Comparison of ENCODE assay signal across 27 mouse cellular contexts in the genomic region with DNA sequence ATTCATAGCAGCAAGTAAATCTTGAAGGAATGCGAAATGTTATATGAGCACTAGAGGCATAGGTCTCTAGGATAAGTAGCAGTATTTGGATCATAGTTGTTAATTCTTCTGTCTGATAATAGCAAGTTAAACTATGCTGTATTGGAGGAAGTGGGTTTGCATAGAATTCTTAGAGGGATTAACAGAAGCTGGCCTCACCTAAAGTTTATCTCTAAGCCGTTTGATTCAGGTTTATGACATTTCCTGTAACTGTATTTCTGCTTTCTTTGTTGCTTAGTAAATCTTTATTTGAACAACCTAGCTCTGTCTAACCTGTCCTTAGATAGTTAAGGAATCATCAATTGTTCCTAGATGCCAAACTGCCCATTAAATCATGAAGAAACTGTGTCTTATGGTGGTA. TPM values are rescaled to one million over a fixed set of nuclear protein-coding genes. Genes with fewer than 3 reads are reported as not detected.
"Had no signal": no experiment of that assay in that cellular context is flagged by ENCODE, and none has a peak within 500 bp of the region (broad histone marks: within the 10 kb centered on the region; RNA-seq: fewer than 3 reads in every experiment).

No protein-coding gene starts in this region.

- H3K4me3 ChIP-seq: embryonic facial prominence, embryonic 10.5 days; embryonic facial prominence, embryonic 12.5 days; embryonic facial prominence, embryonic 13.5 days; embryonic facial prominence, embryonic 15.5 days; erythroblast, embryonic 14.5 days; forebrain, embryonic 10.5 days; forebrain, embryonic 12.5 days; forebrain, embryonic 13.5 days; forebrain, embryonic 15.5 days; gastrocnemius, adult 2 months; heart, adult 2 months; heart, embryonic 10.5 days had no signal

- H3K36me3 ChIP-seq: embryonic facial prominence, embryonic 10.5 days; embryonic facial prominence, embryonic 12.5 days; embryonic facial prominence, embryonic 13.5 days; embryonic facial prominence, embryonic 15.5 days; forebrain, embryonic 10.5 days; forebrain, embryonic 12.5 days; forebrain, embryonic 15.5 days; heart, embryonic 10.5 days had no signal

- H3K4me1 ChIP-seq: embryonic facial prominence, embryonic 15.5 days had no signal

- H3K27me3 ChIP-seq: embryonic facial prominence, embryonic 12.5 days; embryonic facial prominence, embryonic 13.5 days; embryonic facial prominence, embryonic 15.5 days; forebrain, embryonic 12.5 days; forebrain, embryonic 13.5 days; forebrain, embryonic 15.5 days had no signal

- DNase-seq: cerebellum, adult 9-11 months; cerebellum, postnatal 10 days; cerebellum, postnatal 14 days; cerebellum, postnatal 25 days; cerebellum, postnatal 36 days; embryo, embryonic 11 days; forebrain, postnatal 0 days; gastrocnemius, adult 2 months; gastrocnemius, postnatal 10 days; gastrocnemius, postnatal 14 days; gastrocnemius, postnatal 25 days; gastrocnemius, postnatal 36 days; heart, adult 11 months; heart, adult 18-20 months; heart, adult 2 months had no signal

- H3K27ac ChIP-seq: embryonic facial prominence, embryonic 10.5 days; embryonic facial prominence, embryonic 12.5 days; embryonic facial prominence, embryonic 13.5 days; embryonic facial prominence, embryonic 15.5 days; forebrain, embryonic 10.5 days; forebrain, embryonic 12.5 days; forebrain, embryonic 13.5 days; forebrain, embryonic 15.5 days; gastrocnemius, adult 2 months; heart, adult 2 months; heart, embryonic 10.5 days had no signal

- H3K9ac ChIP-seq: embryonic facial prominence, embryonic 12.5 days; embryonic facial prominence, embryonic 13.5 days; embryonic facial prominence, embryonic 15.5 days; forebrain, embryonic 12.5 days; forebrain, embryonic 13.5 days; forebrain, embryonic 15.5 days; forebrain, postnatal 0 days had no signal

- H3K9me3 ChIP-seq: embryonic facial prominence, embryonic 10.5 days; embryonic facial prominence, embryonic 12.5 days; embryonic facial prominence, embryonic 13.5 days; embryonic facial prominence, embryonic 15.5 days; forebrain, embryonic 10.5 days; forebrain, embryonic 12.5 days; forebrain, embryonic 13.5 days; forebrain, embryonic 15.5 days; heart, embryonic 10.5 days had no signal

RNA-seq across cellular contexts. Expression of a gene that starts 3.5 kb away (rescaled TPM):
- total RNA-seq: common myeloid progenitor, adult 5-6 weeks; granulocyte monocyte progenitor cell, adult 5-6 weeks had no signal
